Mouse (Mus musculus): ENCODE results near the gene Cep128. TPM values are rescaled to one million over a fixed set of nuclear protein-coding genes. Genes with fewer than 3 reads are reported as not detected.
A peak's percentile ranks its signal among the peaks of the same experiment; 100 is the strongest.
"Not testable (repeated sequence)": the region's sequence is repeated elsewhere in the genome, so short reads cannot be mapped to it uniquely, and the experiment has no call there.

The Cep128 gene
- total RNA-seq, 2 experiments from 2014 or later: 6.8 to 7.6 TPM

- intact Hi-C loops (cut with DNase I): no loop called here
- DNase-seq (ENCODE audit: extremely low spot score in 1 of 2, low spot score in 2 of 2): no peak
Observed at GRCm38 (mm10) chr12:91015075-91015474, 369.1 kb downstream of the Cep128 start.

- no peak for DNase-seq (ENCODE audit: extremely low spot score in 1 of 2, low spot score in 2 of 2)
- intact Hi-C loops (cut with DNase I): no loop called here
Observed at GRCm38 (mm10) chr12:91013043-91013442, 371.2 kb downstream of the Cep128 start.

DNA sequence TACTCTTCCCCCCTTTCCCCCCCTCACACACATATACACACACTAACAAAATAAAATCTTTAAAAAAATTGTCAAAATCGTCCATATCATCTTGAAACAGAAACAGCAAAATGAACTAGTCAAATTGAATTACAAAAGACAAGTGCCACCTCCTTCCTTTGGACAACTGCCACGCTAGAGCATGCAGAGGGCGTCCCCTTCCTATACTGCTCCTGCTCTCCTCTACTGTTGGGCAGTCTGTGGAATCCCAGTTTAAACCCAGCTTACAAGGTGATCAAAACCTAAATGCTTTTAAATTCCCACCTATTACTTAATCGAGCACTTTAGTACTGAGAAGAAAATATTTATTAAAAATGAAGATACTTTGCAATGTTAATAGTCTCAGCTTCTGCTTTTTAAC lies 372.0 kb downstream of the Cep128 start:
- DNase-seq (ENCODE audit: extremely low spot score in 1 of 2, low spot score in 2 of 2): no peak
- intact Hi-C loops (cut with DNase I): no loop called here

DNA sequence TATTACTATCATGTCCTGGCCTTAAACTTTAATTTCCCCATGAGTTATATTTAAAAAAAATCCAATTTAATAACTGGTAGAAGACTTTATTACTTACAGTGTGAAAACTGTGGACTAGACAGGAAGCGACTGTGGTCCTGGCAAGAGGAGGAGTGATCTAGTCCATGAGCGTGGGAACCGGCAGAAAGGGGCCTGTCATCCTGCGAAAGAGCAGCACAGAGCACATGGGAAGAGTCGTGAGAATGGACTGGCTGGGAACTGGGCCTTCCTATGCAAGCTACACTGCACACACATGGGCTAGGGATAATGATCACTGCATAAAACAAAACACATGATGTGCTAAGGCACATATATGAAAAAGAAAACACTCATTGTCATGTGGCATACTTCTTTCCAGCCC lies 375.5 kb downstream of the Cep128 start:
- intact Hi-C loops (cut with DNase I): no loop called here

DNA sequence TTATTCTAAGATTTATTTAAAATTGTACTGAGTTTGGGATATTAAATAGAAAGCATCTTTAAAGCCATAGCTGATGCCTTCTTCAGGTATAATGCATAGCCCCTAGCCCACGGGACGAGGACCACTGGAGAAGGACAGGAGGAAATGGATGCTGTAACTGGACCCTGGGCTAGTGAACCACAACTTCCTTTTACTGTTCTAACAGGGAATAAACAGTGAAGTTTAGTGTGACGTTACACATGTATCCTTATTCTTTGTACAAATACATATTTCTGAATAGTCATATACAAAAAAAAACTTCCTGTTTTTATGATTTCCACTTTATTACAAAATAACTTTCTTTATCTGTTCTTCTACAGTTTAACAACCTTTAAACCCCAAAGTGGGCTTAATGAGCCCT lies 376.0 kb downstream of the Cep128 start:
- intact Hi-C loops (cut with DNase I): no loop called here
- no peak for DNase-seq (ENCODE audit: extremely low spot score in 1 of 2, low spot score in 2 of 2)

More for the DNA sequence above, 375.5 kb downstream of the Cep128 start:
- DNase-seq (ENCODE audit: extremely low spot score in 1 of 2, low spot score in 2 of 2): no peak

DNA sequence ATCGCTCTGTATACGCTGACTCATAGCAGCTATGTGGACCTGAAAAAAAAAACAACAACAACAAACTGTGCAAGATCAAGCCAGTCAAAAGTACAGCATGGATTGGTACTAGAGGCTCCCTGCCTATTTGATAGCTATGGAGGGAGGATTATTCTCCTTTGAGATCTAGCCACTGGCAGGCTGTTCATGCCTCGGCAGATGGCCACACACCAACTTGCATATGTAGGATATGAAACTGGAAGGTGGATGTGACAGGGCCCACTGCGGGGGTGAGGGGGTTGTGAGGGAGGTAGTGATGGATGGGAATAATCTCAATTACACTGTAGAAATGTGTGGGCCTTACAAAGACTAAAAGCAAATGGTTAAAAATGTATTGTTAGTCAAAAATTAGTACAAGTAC lies 386.7 kb downstream of the Cep128 start:
- intact Hi-C loops (cut with DNase I): no loop called here
- no peak for DNase-seq (ENCODE audit: extremely low spot score in 1 of 2, low spot score in 2 of 2)

- intact Hi-C loops (cut with DNase I): no loop called here
- no peak for DNase-seq (ENCODE audit: extremely low spot score in 1 of 2, low spot score in 2 of 2)
Observed at GRCm38 (mm10) chr12:90993331-90993730, 390.9 kb downstream of the Cep128 start.

GRCm38 (mm10) chr12:90987782-90988181 lies 396.4 kb downstream of the Cep128 start:
- intact Hi-C loops (cut with DNase I): no loop called here
- DNase-seq (ENCODE audit: extremely low spot score in 1 of 2, low spot score in 2 of 2): no peak

DNA sequence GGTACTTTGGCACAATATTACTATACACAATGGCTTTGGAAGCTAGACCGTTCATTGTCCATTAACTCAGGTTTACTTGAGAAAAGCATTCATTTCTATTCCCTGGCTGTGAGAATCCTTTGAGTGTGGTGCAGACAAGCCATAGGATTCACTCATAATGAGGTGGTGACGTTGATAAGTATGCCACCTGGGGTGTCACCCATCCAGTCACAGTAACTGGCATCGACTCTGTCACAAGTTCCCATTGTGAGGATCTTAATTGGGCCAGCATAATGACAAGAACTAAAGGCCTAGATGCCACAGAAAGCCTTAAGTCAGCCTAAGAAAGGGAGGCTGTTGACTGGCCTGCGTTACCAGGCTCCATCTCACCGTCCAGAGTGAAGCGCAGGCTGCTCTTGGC lies 396.9 kb downstream of the Cep128 start:
- intact Hi-C loops (cut with DNase I): no loop called here

DNA sequence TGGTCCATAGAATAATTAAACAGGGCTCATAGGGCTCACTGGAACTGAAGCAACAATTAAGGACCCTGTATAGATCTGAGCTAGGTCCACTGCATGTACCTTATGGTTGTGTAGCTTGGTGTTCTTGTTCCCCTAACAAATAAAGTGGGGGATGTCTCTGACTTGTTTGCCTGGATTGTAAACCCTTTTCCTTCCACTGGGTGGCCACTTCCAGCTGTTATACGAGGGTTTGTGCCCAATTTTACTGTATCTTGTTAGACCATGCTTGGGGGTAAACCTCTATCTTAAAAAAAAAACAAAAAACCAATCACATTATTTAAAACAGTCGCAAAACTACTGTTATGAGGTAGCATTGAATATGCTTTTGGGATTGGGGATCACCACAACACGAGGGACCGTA lies 402.2 kb downstream of the Cep128 start:
- DNase-seq (ENCODE audit: extremely low spot score in 1 of 2, low spot score in 2 of 2): no peak

More for the DNA sequence above, 396.9 kb downstream of the Cep128 start:
- DNase-seq (ENCODE audit: extremely low spot score in 1 of 2, low spot score in 2 of 2): no peak

DNA sequence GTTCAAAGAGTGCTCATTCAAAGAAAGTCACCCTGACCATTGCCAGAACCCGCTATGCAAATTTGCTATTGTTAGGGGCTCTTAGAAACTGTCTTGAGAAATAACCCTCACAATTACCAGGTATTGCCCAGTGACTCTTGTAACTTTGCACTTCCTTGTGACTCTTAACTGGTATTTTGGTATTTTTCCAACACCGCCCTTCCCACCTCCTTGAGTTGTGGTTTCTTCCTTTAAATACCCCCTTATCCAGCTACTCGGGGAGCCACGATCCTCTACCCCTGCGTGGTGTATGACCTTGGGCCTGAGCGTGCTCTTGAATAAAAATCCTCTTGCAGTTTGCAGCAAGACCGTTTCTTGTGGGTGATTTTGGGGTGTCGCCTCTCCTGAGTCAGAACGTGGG lies 407.8 kb downstream of the Cep128 start:
- DNase-seq (ENCODE audit: extremely low spot score in 1 of 2, low spot score in 2 of 2); intact Hi-C loops (cut with DNase I): not testable (repeated sequence)

More for the DNA sequence above, 402.2 kb downstream of the Cep128 start:
- intact Hi-C loops (cut with DNase I): no loop called here

DNA sequence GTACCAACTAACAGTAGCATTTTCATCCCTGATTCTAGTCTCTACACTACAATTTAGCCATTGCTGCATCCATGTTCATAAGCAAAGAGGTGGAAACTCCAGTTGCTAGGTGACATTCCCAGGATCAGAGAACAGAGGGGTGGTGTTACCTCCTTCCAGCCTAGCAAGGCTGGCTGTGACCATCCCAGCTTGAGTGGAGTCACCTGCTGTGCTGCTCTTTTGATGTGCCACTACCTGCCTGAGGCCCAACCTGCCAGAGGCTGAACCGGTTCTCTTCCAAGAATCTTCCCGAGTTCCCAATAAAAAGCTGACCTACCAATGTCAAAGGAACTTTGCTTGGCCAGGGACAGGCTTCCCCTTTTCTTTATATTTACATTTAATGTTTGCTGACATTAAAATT lies 408.8 kb downstream of the Cep128 start:
- intact Hi-C loops (cut with DNase I): no loop called here
- DNase-seq (ENCODE audit: extremely low spot score in 1 of 2, low spot score in 2 of 2): no peak

DNA sequence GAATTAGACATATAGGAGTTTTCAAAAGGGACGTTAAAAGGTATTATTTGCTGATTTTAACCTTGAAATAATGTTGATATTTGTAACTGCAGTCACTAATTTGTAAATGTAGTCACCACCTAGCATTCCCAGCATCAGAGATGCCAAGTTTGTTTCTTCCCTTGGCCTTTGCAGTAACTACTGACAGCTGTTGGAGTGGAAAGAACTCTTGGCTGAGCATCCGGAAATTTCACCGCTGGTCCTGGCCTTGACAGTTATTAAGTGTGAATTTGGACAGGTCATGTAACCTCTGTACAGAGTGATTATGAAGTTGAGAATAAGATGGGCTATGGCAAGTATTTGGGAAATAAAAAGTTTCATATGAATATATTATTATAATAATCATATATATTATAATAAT lies 413.1 kb downstream of the Cep128 start:
- intact Hi-C loops (cut with DNase I): no loop called here
- no peak for DNase-seq (ENCODE audit: extremely low spot score in 1 of 2, low spot score in 2 of 2)

- DNase-seq (ENCODE audit: extremely low spot score in 1 of 2, low spot score in 2 of 2): peak in 1 of 2 experiments; percentile 2
- intact Hi-C loops (cut with DNase I): no loop called here
Observed at GRCm38 (mm10) chr12:90961386-90962017, 422.7 kb downstream of the Cep128 start.

GRCm38 (mm10) chr12:90954740-90955473 lies 429.3 kb downstream of the Cep128 start:
- DNase-seq (ENCODE audit: extremely low spot score in 1 of 2, low spot score in 2 of 2): peak in 1 of 2 experiments; percentile 14
- intact Hi-C loops (cut with DNase I): no loop called here

Small RNA genes lying within 50 kb of the gene (microRNA-seq; reads per million reads assigned to microRNA genes)
- gene Gm44370: not detected

Other genes starting within 250 kb of the Cep128 start
- gene Tshr, start 154 bp upstream of the Cep128 start, total RNA-seq (2021): 1 to 10 TPM; 2.0 to 2.9 TPM
- gene Gtf2a1, start 206.1 kb upstream of the Cep128 start, total RNA-seq (2021): 10 to 100 TPM; 49.5 to 52.7 TPM

All from left cerebral cortex, postnatal 10 days (tissue).